Mouse (Mus musculus) kidney, embryonic 16.5 days (tissue): ENCODE measurements around the gene Pgm2l1. TPM values are rescaled to one million over a fixed set of nuclear protein-coding genes. Genes with fewer than 3 reads are reported as not detected.
"Not testable (repeated sequence)": the region's sequence is repeated elsewhere in the genome, so short reads cannot be mapped to it uniquely, and the experiment has no call there.

ENCODE experiments used
- ATAC-seq: fragments of 200-750 bp; cut with Nextera tagmentation; 2 replicates; pipeline ENCODE4 v1.8.0; 2017; ENCODE audit warnings: moderate TSS enrichment; ENCODE audit not compliant: low FRiP score, low TSS enrichment
- H3K27ac ChIP-seq: fragments of 300-500 bp; sonication (generic); 2 replicates; pipeline ENCODE4 v1.5.1; 2014; ENCODE audit warnings: low read length
- H3K27me3 ChIP-seq: fragments of 300-500 bp; sonication (generic); 2 replicates; pipeline ENCODE4 v1.6.1; 2014; ENCODE audit warnings: low read length, control low read depth, mixed read lengths; ENCODE audit not compliant: insufficient read depth
- H3K36me3 ChIP-seq: fragments of 300-500 bp; sonication (generic); 2 replicates; pipeline ENCODE4 v1.6.1; 2014; ENCODE audit warnings: low read length, control low read depth, mixed read lengths; ENCODE audit not compliant: insufficient read depth
- H3K4me1 ChIP-seq: fragments of 300-500 bp; sonication (generic); 2 replicates; pipeline ENCODE4 v1.6.1; 2014; ENCODE audit warnings: low read length, control low read depth, mixed read lengths; ENCODE audit not compliant: insufficient read depth
- H3K4me2 ChIP-seq: fragments of 300-500 bp; sonication (generic); replicated peaks from 2 replicates; pipeline ENCODE4 v1.6.1; 2014; ENCODE audit warnings: low read depth, low read length
- H3K4me3 ChIP-seq: fragments of 300-500 bp; sonication (generic); 2 replicates; pipeline ENCODE4 v1.5.1; 2014; ENCODE audit warnings: mild to moderate bottlenecking, low read length
- H3K9ac ChIP-seq: fragments of 300-500 bp; sonication (generic); replicated peaks from 2 replicates; pipeline ENCODE4 v1.6.1; 2014; ENCODE audit warnings: low read length
- H3K9me3 ChIP-seq: fragments of 300-500 bp; sonication (generic); 2 replicates; pipeline ENCODE4 v1.6.1; 2016; ENCODE audit warnings: low read length, control low read depth
- WGBS: fragments of 180-500 bp; shearing (Covaris S2); extraction: QIAGEN DNeasy Blood & Tissue Kit; methylation state at CpG from one replicate; pipeline ENCODE4 v1.1.7; 2014; 5-methylcytosine and 5-hydroxymethylcytosine counted together
- polyA plus RNA-seq: library from polyadenylated mRNA; unstranded; fragments of >200 nt; fragmentation: Nextera tagmentation; extraction: Ambion mirVana; gene quantifications from 2 replicates; pipeline ENCODE4 v1.2.1, GENCODE M21; 2015

Pgm2l1 gene
- polyA plus RNA-seq, 1 experiment from 2014 or later, result 3.4 TPM

GRCm38 (mm10) chr7:100243007-100243406, 15.8 kb downstream of the Pgm2l1 start:
- Histone ChIP-seq H3K9ac (no peak overlapping the region), H3K9me3 (no peaks in the 10 kb centered on the region), H3K4me2 (no peak overlapping the region), H3K4me1 (no peaks in the 10 kb centered on the region; the same call in 1 of the 2 replicates), H3K36me3 (no peaks in the 10 kb centered on the region), H3K27ac (no peak overlapping the region), H3K27me3 (no peaks in the 10 kb centered on the region), H3K4me3 (no peak overlapping the region)
- no peak for ATAC-seq
- 81% methylated on average over 1 of the region's 1 CpGs for WGBS

- Histone ChIP-seq H3K27ac (no peak overlapping the region), H3K9me3 (no peaks in the 10 kb centered on the region), H3K4me1 (no peaks in the 10 kb centered on the region; the same call in 1 of the 2 replicates), H3K4me2 (no peak overlapping the region), H3K9ac (no peak overlapping the region), H3K27me3 (no peaks in the 10 kb centered on the region), H3K4me3 (no peak overlapping the region), H3K36me3 (no peaks in the 10 kb centered on the region)
- no peak for ATAC-seq
- WGBS, result 90% methylated on average over 4 of the region's 4 CpGs
These were observed 17.0 kb downstream of the Pgm2l1 start for GRCm38 (mm10) chr7:100244225-100244624.

GRCm38 (mm10) chr7:100245176-100245575, 18.0 kb downstream of the Pgm2l1 start:
- Histone ChIP-seq H3K4me3 (no peak overlapping the region), H3K9ac (no peak overlapping the region), H3K27ac (no peak overlapping the region), H3K4me2 (no peak overlapping the region), H3K27me3 (no peaks in the 10 kb centered on the region), H3K9me3 (no peaks in the 10 kb centered on the region), H3K36me3 (no peaks in the 10 kb centered on the region), H3K4me1 (no peaks in the 10 kb centered on the region; the same call in 1 of the 2 replicates)
- WGBS, result 88% methylated on average over 3 of the region's 3 CpGs
- ATAC-seq, result no peak

- Histone ChIP-seq H3K36me3 (peaks cover 16% of the 10 kb centered on the region), H3K9me3 (no peaks in the 10 kb centered on the region), H3K27me3 (no peaks in the 10 kb centered on the region), H3K27ac (no peak overlapping the region), H3K4me3 (no peak overlapping the region), H3K4me2 (no peak overlapping the region), H3K4me1 (no peaks in the 10 kb centered on the region), H3K9ac (no peak overlapping the region)
- WGBS, result 92% methylated on average over 5 of the region's 5 CpGs
- ATAC-seq, result no peak
These were observed 23.5 kb downstream of the Pgm2l1 start for GRCm38 (mm10) chr7:100250667-100251066.

DNA sequence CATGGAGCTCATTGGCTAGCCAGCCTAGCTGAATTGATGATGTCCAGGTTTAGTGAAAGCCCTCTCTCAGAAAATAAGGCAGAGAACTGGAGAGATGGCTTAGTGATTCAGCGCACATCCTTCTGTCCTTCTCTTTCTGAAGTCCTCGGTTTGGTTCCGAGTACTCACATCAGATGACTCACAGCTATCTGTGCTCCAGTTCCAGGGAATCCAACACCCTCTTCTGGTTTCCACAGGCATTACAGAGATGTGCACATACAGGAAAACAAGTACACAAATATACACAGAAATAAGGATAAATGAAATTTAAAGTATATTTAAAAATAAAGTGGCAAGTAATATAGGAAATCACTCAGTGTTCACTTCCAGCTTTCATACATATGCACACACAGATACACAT, 35.2 kb downstream of the Pgm2l1 start:
- Histone ChIP-seq H3K4me3 (no peak overlapping the region), H3K27ac (no peak overlapping the region), H3K4me2 (no peak overlapping the region), H3K4me1 (no peaks in the 10 kb centered on the region), H3K27me3 (no peaks in the 10 kb centered on the region), H3K36me3 (0 out of 2 replicates have a peak, but pooled peaks cover 3% of the 10 kb centered on the region), H3K9me3 (no peaks in the 10 kb centered on the region), H3K9ac (no peak overlapping the region)
- WGBS, result 84% methylated on average over 3 of the region's 3 CpGs
- no peak for ATAC-seq

DNA sequence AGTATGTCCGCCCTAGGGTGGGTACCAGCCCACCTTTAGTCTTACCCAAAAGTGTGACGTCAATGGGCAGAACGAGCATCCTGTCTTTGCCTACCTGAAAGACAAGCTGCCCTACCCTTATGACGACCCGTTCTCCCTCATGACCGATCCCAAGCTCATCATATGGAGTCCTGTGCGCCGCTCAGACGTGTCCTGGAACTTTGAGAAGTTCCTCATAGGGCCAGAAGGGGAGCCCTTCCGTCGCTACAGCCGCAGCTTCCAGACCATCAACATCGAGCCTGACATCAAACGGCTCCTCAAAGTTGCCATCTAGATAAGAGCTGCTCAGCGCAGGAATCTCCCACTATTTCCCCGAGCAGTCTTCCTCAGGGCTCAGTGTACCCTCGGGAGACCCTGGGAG, 37.7 kb downstream of the Pgm2l1 start:
- H3K4me1 ChIP-seq, H3K4me3 ChIP-seq, H3K9ac ChIP-seq, H3K9me3 ChIP-seq, H3K27ac ChIP-seq, H3K27me3 ChIP-seq, ATAC-seq, H3K36me3 ChIP-seq, H3K4me2 ChIP-seq: not testable (repeated sequence)
- WGBS, result 65% methylated on average over 14 of the region's 17 CpGs

- H3K9me3 ChIP-seq, result no peaks in the 10 kb centered on the region
- WGBS, result 94% methylated on average over 8 of the region's 8 CpGs
- no peak overlapping the region for H3K9ac ChIP-seq
- H3K27ac ChIP-seq, result no peak overlapping the region
- H3K36me3 ChIP-seq, result no peaks in the 10 kb centered on the region
- ATAC-seq, result no peak
- no peaks in the 10 kb centered on the region for H3K27me3 ChIP-seq
- no peak overlapping the region for H3K4me3 ChIP-seq
- no peaks in the 10 kb centered on the region for H3K4me1 ChIP-seq
- no peak overlapping the region for H3K4me2 ChIP-seq
These were observed 45.2 kb downstream of the Pgm2l1 start for GRCm38 (mm10) chr7:100272369-100272768.

- H3K27ac ChIP-seq, result no peak overlapping the region
- no peaks in the 10 kb centered on the region for H3K4me1 ChIP-seq
- no peak overlapping the region for H3K9ac ChIP-seq
- H3K9me3 ChIP-seq, result no peaks in the 10 kb centered on the region
- ATAC-seq, result no peak
- no peak overlapping the region for H3K4me3 ChIP-seq
- no peak overlapping the region for H3K4me2 ChIP-seq
- no peaks in the 10 kb centered on the region for H3K36me3 ChIP-seq
- no peaks in the 10 kb centered on the region for H3K27me3 ChIP-seq
- WGBS, result 73% methylated on average over 6 of the region's 6 CpGs
These were observed 47.3 kb downstream of the Pgm2l1 start for GRCm38 (mm10) chr7:100274507-100274906.

GRCm38 (mm10) chr7:100276397-100276796, 49.2 kb downstream of the Pgm2l1 start:
- Histone ChIP-seq H3K27ac (no peak overlapping the region), H3K4me1 (no peaks in the 10 kb centered on the region), H3K4me3 (no peak overlapping the region), H3K27me3 (no peaks in the 10 kb centered on the region), H3K9ac (no peak overlapping the region), H3K9me3 (no peaks in the 10 kb centered on the region), H3K4me2 (no peak overlapping the region), H3K36me3 (no peaks in the 10 kb centered on the region)
- ATAC-seq, result no peak
- WGBS, result 54% methylated on average over 2 of the region's 2 CpGs

DNA sequence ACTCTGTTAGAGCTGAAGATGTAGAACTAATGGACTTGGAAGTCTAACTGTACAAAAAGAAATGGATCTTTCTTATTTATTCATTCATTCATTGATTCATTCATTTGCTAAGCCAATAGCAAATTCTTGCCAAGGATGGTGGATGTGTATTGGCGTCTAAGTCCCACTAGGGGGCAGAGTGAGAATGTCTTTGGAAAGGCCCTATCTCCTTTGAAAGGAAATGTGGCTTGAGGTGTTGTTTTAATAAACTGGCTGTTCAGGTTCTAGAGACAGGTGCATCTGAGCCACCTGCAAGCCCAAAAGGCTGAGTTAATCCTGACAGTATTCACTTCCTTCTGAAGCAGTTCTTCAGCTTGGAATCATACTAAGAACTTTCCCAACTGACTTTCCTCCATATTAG, 52.6 kb downstream of the Pgm2l1 start:
- Histone ChIP-seq H3K36me3 (no peaks in the 10 kb centered on the region), H3K9ac (no peak overlapping the region), H3K27me3 (0 out of 2 replicates have a peak, but pooled peaks cover 3% of the 10 kb centered on the region), H3K4me1 (no peaks in the 10 kb centered on the region), H3K4me3 (no peak overlapping the region), H3K4me2 (no peak overlapping the region), H3K27ac (no peak overlapping the region), H3K9me3 (no peaks in the 10 kb centered on the region)
- 0% methylated on average over 1 of the region's 1 CpGs for WGBS
- ATAC-seq, result no peak
